Mouse (Mus musculus) myocyte (in vitro differentiated cells): ENCODE results near the gene Iars2. TPM values are rescaled to one million over a fixed set of nuclear protein-coding genes. Genes with fewer than 3 reads are reported as not detected.

Experiments used
- H3K27me3 ChIP-seq: one replicate; pipeline ENCODE4 v1.6.1; 2011; ENCODE audit not compliant: control insufficient read depth, insufficient read depth, insufficient read length
- H3K36me3 ChIP-seq: one replicate; pipeline ENCODE4 v1.6.1; 2011; ENCODE audit not compliant: control insufficient read depth, insufficient read depth
- H3K4me2 ChIP-seq: one replicate; pipeline ENCODE4 v1.6.1; 2011; ENCODE audit warnings: low read depth, control low read depth
- H3K4me3 ChIP-seq: one replicate; pipeline ENCODE4 v1.5.1; 2011; ENCODE audit warnings: mild to moderate bottlenecking, control low read depth, moderate library complexity
- H3K79me2 ChIP-seq: one replicate; pipeline ENCODE4 v1.6.1; 2011; ENCODE audit not compliant: control insufficient read depth, insufficient read depth
- H3ac ChIP-seq: one replicate; pipeline ENCODE4 v1.6.1; 2011; ENCODE audit not compliant: control insufficient read depth, insufficient read length
- CEBPB ChIP-seq: IDR thresholded peaks from 2 replicates; pipeline ENCODE4 v1.6.1; 2011; ENCODE audit warnings: mild to moderate bottlenecking, moderate library complexity; ENCODE audit not compliant: poor library complexity, insufficient read depth, severe bottlenecking
- E2F4 ChIP-seq: IDR thresholded peaks from one replicate; pipeline ENCODE4 v1.6.1; 2011; ENCODE audit warnings: mild to moderate bottlenecking, control low read depth, moderate library complexity; ENCODE audit not compliant: insufficient read depth
- MAX ChIP-seq: IDR thresholded peaks from one replicate; pipeline ENCODE4 v1.6.1; 2011; ENCODE audit warnings: low read depth, mild to moderate bottlenecking, control low read depth
- MYOD1 ChIP-seq, 3 experiments: IDR thresholded peaks; one replicate each; pipeline ENCODE4 v1.6.1; 2011; ENCODE audit warnings: control low read depth in 2 of 3, low read depth in 2 of 3, mild to moderate bottlenecking in 2 of 3, moderate library complexity in 1 of 3; ENCODE audit not compliant: insufficient read length in 2 of 3, control insufficient read depth in 1 of 3
- MYOG ChIP-seq, 3 experiments: IDR thresholded peaks; one replicate each; pipeline ENCODE4 v1.6.1; 2011; ENCODE audit warnings: control low read depth in 2 of 3, low read depth in 2 of 3, mild to moderate bottlenecking in 2 of 3; ENCODE audit not compliant: insufficient read length in 2 of 3, control insufficient read depth in 1 of 3, insufficient read depth in 1 of 3
- POLR2A ChIP-seq: IDR thresholded peaks from one replicate; pipeline ENCODE4 v1.6.1; 2011; ENCODE audit warnings: low read depth, mild to moderate bottlenecking, control low read depth, moderate library complexity; ENCODE audit not compliant: insufficient read length
- POLR2AphosphoS2 ChIP-seq: IDR thresholded peaks from one replicate; pipeline ENCODE4 v1.6.1; 2011; ENCODE audit warnings: low read depth, control low read depth; ENCODE audit not compliant: insufficient read length
- REST ChIP-seq: IDR thresholded peaks from one replicate; pipeline ENCODE4 v1.6.1; 2011; ENCODE audit warnings: mild to moderate bottlenecking, control low read depth, moderate library complexity; ENCODE audit not compliant: insufficient read depth, insufficient read length
- SRF ChIP-seq: IDR thresholded peaks from one replicate; pipeline ENCODE4 v1.6.1; 2011; ENCODE audit warnings: low read depth; ENCODE audit not compliant: control insufficient read depth, insufficient read length
- TCF12 ChIP-seq: IDR thresholded peaks from one replicate; pipeline ENCODE4 v1.6.1; 2011; ENCODE audit warnings: mild to moderate bottlenecking, control low read depth; ENCODE audit not compliant: poor library complexity, insufficient read depth, severe bottlenecking
- TCF3 ChIP-seq: IDR thresholded peaks from one replicate; pipeline ENCODE4 v1.6.1; 2011; ENCODE audit warnings: low read depth, control low read depth; ENCODE audit not compliant: insufficient read length
- USF1 ChIP-seq: IDR thresholded peaks from one replicate; pipeline ENCODE4 v1.6.1; 2011; ENCODE audit warnings: low read depth, mild to moderate bottlenecking, control low read depth, moderate library complexity
- polyA plus RNA-seq: library from polyadenylated mRNA; unstranded; fragments of >200 nt; fragmentation: generic; extraction: Trizol; gene quantifications from one replicate; pipeline ENCODE4 v1.2.1, GENCODE M21; 2012; ENCODE audit warnings: missing spikeins

The Iars2 gene
- polyA plus RNA-seq, 1 experiment = 16.2 TPM

GRCm38 (mm10) chr1:185287066-185287465 lies 42.1 kb downstream of the Iars2 start:
- H3K36me3 ChIP-seq = peaks cover 34% of the 10 kb centered on the region
- no peak overlapping the region for H3K4me3 ChIP-seq
- no peak for TF ChIP-seq REST
- no peak for TF ChIP-seq POLR2A
- H3K79me2 ChIP-seq = no peaks in the 10 kb centered on the region
- no peaks in the 10 kb centered on the region for H3K27me3 ChIP-seq
- H3ac ChIP-seq = no peak overlapping the region
- H3K4me2 ChIP-seq = no peak overlapping the region

DNA sequence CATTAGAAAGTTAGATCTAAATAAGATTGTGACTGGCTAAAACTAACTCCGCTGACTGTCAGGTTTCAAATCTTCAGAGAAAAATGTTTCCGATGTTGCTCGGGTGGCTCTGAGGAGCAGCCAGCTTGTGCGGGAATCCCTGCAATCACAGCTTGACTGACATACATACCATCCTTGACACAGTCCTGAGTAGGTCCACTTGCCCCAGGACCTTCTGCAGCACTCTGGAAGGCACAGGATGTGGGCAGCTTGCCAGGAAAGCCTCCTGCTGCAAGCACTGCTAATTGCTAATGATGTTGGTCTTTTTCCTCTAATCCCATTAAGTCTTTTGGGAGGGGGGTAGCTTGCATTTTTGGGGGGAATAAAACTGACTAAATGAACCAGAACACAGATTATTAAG lies 44.0 kb downstream of the Iars2 start:
- no peaks in the 10 kb centered on the region for H3K27me3 ChIP-seq
- no peak overlapping the region for H3ac ChIP-seq
- no peak overlapping the region for H3K4me2 ChIP-seq
- no peak overlapping the region for H3K4me3 ChIP-seq
- TF ChIP-seq MAX = no peak
- no peak for TF ChIP-seq REST
- TF ChIP-seq MYOD1 (IDR thresholded peaks at IDR 0.05; ENCODE audit: control insufficient read depth in 1 of 3, insufficient read length in 2 of 3, low read depth in 2 of 3) = no peak
- TF ChIP-seq POLR2AphosphoS2 = peak; percentile 47
- no peaks in the 10 kb centered on the region for H3K79me2 ChIP-seq
- peaks cover 39% of the 10 kb centered on the region for H3K36me3 ChIP-seq

- no peak for TF ChIP-seq MYOD1 (IDR thresholded peaks at IDR 0.05; ENCODE audit: control insufficient read depth in 1 of 3, insufficient read length in 2 of 3, low read depth in 2 of 3)
- TF ChIP-seq POLR2AphosphoS2 = peak; percentile 31
- H3K36me3 ChIP-seq = peaks cover 39% of the 10 kb centered on the region
- no peak overlapping the region for H3K4me3 ChIP-seq
- no peak overlapping the region for H3ac ChIP-seq
- no peak overlapping the region for H3K4me2 ChIP-seq
- H3K27me3 ChIP-seq = no peaks in the 10 kb centered on the region
- H3K79me2 ChIP-seq = no peaks in the 10 kb centered on the region
These were observed 44.5 kb downstream of the Iars2 start for GRCm38 (mm10) chr1:185284740-185285139.

DNA sequence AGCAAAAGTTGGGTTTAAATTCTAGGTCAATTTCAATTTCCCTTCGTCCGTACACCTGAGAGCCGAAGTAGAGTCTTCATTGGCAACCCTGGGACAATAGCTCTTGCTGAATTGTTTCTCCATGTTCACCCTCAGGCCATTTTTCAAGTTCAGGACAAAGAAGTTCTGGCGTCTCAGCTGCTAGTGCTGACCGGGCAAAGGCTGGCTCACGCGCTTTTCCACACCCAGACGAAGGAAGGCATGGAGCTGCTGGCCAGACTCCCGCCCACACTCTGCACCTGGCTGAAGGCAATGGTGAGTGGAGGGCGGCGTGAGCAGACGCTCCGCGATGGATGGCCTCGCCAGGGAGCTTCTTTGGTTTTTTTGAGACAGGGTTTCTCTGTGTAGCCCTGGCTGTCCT lies 45.9 kb downstream of the Iars2 start:
- no peak overlapping the region for H3K4me2 ChIP-seq
- H3K36me3 ChIP-seq = peaks cover 38% of the 10 kb centered on the region
- no peak overlapping the region for H3ac ChIP-seq
- TF ChIP-seq MYOG (IDR thresholded peaks at IDR 0.05; ENCODE audit: control insufficient read depth in 1 of 3, insufficient read depth in 1 of 3, insufficient read length in 2 of 3, low read depth in 2 of 3) (no peak), E2F4 (no peak), MAX (no peak), POLR2A (no peak), REST (no peak), TCF12 (no peak), MYOD1 (IDR thresholded peaks at IDR 0.05; ENCODE audit: control insufficient read depth in 1 of 3, insufficient read length in 2 of 3, low read depth in 2 of 3) (no peak), CEBPB (no peak), SRF (no peak), TCF3 (no peak), POLR2AphosphoS2 (no peak), USF1 (no peak)
- no peak overlapping the region for H3K4me3 ChIP-seq
- H3K79me2 ChIP-seq = no peaks in the 10 kb centered on the region
- no peaks in the 10 kb centered on the region for H3K27me3 ChIP-seq

DNA sequence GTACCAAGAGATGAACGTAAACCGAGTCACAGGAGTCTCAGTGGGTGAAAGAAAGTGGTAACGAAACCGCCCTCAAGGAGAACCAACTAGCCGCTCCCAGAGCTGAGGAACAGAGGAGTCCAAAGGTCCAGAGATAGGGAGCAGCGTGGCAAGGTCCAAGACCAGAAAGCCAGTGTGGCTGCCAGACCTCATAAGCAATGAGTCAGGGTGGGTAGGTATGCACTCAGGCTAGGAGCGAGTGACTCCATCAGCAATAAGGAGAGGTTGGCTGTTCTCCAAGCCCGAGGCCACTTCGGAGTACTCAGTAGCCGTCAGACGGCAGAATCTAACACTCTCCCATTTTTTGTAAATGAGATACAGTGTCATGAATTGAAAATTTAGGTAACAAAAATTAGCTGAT lies 46.4 kb downstream of the Iars2 start:
- Histone ChIP-seq H3K79me2 (no peaks in the 10 kb centered on the region), H3ac (no peak overlapping the region), H3K27me3 (no peaks in the 10 kb centered on the region), H3K4me2 (no peak overlapping the region), H3K36me3 (peaks cover 36% of the 10 kb centered on the region), H3K4me3 (no peak overlapping the region)
- TF ChIP-seq TCF3 (no peak), USF1 (no peak), MYOD1 (IDR thresholded peaks at IDR 0.05; ENCODE audit: control insufficient read depth in 1 of 3, insufficient read length in 2 of 3, low read depth in 2 of 3) (no peak), REST (no peak), E2F4 (no peak), MAX (no peak), POLR2AphosphoS2 (no peak), TCF12 (no peak), POLR2A (no peak), SRF (no peak), CEBPB (no peak), MYOG (IDR thresholded peaks at IDR 0.05; ENCODE audit: control insufficient read depth in 1 of 3, insufficient read depth in 1 of 3, insufficient read length in 2 of 3, low read depth in 2 of 3) (no peak)

GRCm38 (mm10) chr1:185280616-185281015 lies 48.6 kb downstream of the Iars2 start:
- Histone ChIP-seq H3K36me3 (peaks cover 37% of the 10 kb centered on the region), H3K27me3 (no peaks in the 10 kb centered on the region), H3ac (no peak overlapping the region), H3K4me2 (no peak overlapping the region), H3K79me2 (no peaks in the 10 kb centered on the region), H3K4me3 (no peak overlapping the region)
- no peak for TF ChIP-seq TCF12
